Mouse (Mus musculus) kidney, adult 2 months (tissue): Measurements from ENCODE around the gene Gm28230. TPM values are rescaled to one million over a fixed set of nuclear protein-coding genes. Genes with fewer than 3 reads are reported as not detected.
A peak's percentile ranks its signal among the peaks of the same experiment; 100 is the strongest.

Experiments
- DNase-seq: peaks from one replicate; pipeline ENCODE4 v3.0.0; 2021
- H3K27ac ChIP-seq: fragments of 200-500 bp; 2 replicates; pipeline ENCODE4 v1.5.1; 2012; ENCODE audit warnings: low read depth, low read length, control low read depth, inconsistent platforms; ENCODE audit not compliant: insufficient read depth
- H3K27me3 ChIP-seq: fragments of 200-500 bp; replicated peaks from 2 replicates; pipeline ENCODE4 v1.6.1; 2012; ENCODE audit warnings: mild to moderate bottlenecking, moderate library complexity, low read length, inconsistent platforms; ENCODE audit not compliant: control insufficient read depth, insufficient read depth
- H3K36me3 ChIP-seq: fragments of 200-500 bp; 2 replicates; pipeline ENCODE4 v1.6.1; 2012; ENCODE audit warnings: mild to moderate bottlenecking, moderate library complexity, low read length, inconsistent platforms; ENCODE audit not compliant: control insufficient read depth, insufficient read depth
- H3K4me1 ChIP-seq: fragments of 200-500 bp; 2 replicates; pipeline ENCODE4 v1.6.1; 2011; ENCODE audit warnings: low read length; ENCODE audit not compliant: control insufficient read depth, insufficient read depth
- H3K4me3 ChIP-seq: fragments of 200-500 bp; 2 replicates; pipeline ENCODE4 v1.5.1; 2011; ENCODE audit warnings: mild to moderate bottlenecking, low read depth, low read length, control low read depth; ENCODE audit not compliant: insufficient read depth
- CTCF ChIP-seq: fragments of 200-500 bp; conservative IDR thresholded peaks from 2 replicates; pipeline ENCODE4 v1.5.1; 2011; ENCODE audit warnings: low read depth, mild to moderate bottlenecking, control low read depth, low read length, moderate library complexity, mixed read lengths; ENCODE audit not compliant: insufficient read depth, insufficient read length
- POLR2A ChIP-seq: fragments of 200-500 bp; IDR thresholded peaks from one replicate; pipeline ENCODE4 v1.6.1; 2011; ENCODE audit warnings: low read depth, low read length, control low read depth
- WGBS: fragments of 180-500 bp; shearing (Covaris S2); methylation state at CpG from one replicate; pipeline ENCODE4 v1.1.7; 2018; 5-methylcytosine and 5-hydroxymethylcytosine counted together
- polyA plus RNA-seq: library from polyadenylated mRNA; depleted of rRNA; stranded (reverse); fragments of >200 nt; gene quantifications from 2 replicates; pipeline ENCODE4 v1.2.3, GENCODE M21; 2012

The Gm28230 gene
- polyA plus RNA-seq, 1 experiment = 5.5 TPM

DNA sequence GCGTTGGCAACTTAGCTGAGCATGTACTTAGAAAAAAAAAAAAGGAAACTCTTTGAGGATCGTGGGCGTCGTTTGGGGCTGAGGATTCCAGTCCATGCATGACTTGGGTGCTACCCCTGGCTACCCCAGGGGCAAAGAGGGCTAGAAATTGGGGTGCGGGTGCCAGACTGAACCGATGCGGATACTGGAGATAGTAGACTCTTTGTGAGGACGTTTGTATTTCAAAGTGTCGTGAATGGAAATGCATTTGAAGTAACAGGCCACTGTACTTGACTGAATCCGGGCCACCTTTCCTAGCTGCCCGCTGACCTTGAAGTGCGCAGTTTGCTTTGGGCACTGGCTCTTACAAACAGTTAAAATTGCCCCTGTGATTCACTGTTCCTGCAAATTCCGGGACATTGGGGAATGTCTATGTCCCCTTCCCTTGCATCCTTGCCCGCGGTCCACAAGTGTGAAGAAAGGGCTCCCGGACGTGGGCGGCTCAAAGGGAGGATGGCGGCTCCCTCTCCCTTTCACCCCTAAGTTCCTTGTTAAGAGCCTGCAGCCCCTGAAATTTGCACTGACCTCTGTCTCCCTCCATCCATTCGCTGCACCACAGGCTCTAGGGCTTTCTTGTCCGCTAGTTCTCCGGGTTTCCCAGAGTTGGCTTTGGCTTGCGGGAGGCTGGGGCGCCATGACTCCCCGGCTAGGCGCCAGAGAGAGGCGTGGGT, 39.4 kb upstream of the Gm28230 start:
- peak overlapping the region; percentile 84 for H3K27ac ChIP-seq
- no peaks in the 10 kb centered on the region for H3K36me3 ChIP-seq
- no peak for TF ChIP-seq POLR2A
- no peak for TF ChIP-seq CTCF
- peaks cover 8% of the 10 kb centered on the region for H3K27me3 ChIP-seq
- peak overlapping the region; percentile 46 for H3K4me3 ChIP-seq
- DNase-seq = no peak
- 6% methylated on average over 27 of the region's 27 CpGs for WGBS
- no peaks in the 10 kb centered on the region for H3K4me1 ChIP-seq

DNA sequence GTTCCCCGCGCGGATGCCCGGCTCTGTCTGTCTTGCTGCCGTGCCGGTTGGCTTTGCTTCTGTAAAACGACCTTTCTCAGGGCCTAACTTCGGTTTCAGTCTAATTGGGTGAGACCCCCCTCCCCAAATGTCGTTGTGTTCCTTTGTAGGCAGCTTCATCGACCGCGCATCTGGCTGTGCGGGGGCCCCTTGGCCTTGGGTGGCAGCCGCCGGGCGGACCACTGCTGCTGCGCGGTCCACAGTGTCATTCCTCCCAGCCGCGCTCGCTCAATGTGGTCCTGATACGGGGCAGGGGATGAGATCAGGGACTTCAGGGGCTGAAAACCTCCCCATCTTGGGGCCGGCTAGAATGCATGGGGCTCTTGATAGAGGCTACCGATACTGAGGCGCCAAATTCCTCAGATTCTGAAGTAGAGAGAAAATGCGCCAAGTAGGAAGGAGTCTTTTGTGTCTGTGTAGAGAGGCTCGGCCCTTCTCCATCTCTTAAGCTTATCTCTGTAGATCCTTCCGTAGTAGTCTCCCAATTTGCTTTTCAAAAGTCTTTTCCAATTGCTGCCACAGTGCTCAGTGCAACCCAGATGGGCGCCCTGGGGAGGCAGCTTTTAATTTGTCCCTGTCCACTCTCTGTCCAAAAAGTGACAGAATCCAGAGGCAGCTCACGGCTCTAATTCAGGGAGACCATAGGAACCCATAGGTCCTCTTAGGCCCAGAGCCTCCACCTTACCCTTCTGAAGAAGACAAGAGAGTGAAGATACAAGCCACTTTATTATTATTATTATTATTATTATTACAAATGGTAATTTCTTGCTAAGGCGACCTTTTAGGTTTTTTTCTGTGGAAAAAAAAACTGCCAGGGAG, 38.6 kb upstream of the Gm28230 start:
- H3K4me1 ChIP-seq = no peaks in the 10 kb centered on the region
- 18% methylated on average over 31 of the region's 31 CpGs for WGBS
- H3K36me3 ChIP-seq = no peaks in the 10 kb centered on the region
- peak; percentile 38 for DNase-seq
- peak overlapping the region; percentile 46 for H3K4me3 ChIP-seq
- TF ChIP-seq CTCF = no peak
- TF ChIP-seq POLR2A = no peak
- peak overlapping the region; percentile 84 for H3K27ac ChIP-seq
- H3K27me3 ChIP-seq = peaks cover 5% of the 10 kb centered on the region

DNA sequence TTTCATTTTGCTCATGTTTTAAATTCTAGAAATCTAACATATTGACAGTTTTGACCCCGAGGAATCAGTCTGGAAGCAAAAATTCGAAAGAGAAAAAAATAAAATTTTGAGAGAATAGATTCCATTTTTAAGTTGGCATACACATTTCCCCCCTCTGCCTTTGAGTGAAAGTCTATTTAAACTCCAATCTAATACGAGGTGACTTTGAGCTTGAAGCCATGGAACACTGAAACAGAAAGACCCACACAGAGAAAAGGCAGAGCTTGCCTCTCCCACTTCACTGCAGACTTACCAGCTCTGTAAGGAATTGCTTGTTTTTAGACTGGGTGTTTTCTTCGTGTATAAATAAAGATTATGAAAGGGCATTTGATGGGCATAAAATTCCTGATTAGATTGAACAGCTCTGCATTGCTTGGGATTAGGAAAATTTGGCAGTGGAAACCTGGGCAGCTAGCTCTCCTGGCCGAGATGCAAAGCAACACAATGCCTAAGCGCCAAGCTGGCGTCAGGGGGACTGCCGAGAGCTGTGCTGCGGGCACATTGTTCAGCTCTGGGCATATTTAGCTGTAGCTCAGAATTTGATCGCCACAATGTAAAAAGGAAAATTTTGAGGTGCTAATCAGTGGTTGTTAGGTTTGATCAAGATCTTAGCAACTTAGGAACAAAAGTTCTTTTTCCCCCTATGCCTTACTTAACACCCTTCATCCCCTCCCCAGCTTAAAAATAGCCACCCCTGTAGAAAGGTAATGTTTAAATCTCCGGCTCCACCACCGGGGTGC, 37.5 kb upstream of the Gm28230 start:
- TF ChIP-seq POLR2A (no peak), CTCF (no peak)
- Histone ChIP-seq H3K27me3 (peaks cover 2% of the 10 kb centered on the region; the same call in 1 of the 2 replicates), H3K36me3 (no peaks in the 10 kb centered on the region), H3K4me1 (no peaks in the 10 kb centered on the region), H3K4me3 (peak overlapping the region; percentile 30; the same call in 1 of the 2 replicates), H3K27ac (peak overlapping the region; percentile 93)
- peak; percentile 40 for DNase-seq
- 33% methylated on average over 12 of the region's 12 CpGs for WGBS

DNA sequence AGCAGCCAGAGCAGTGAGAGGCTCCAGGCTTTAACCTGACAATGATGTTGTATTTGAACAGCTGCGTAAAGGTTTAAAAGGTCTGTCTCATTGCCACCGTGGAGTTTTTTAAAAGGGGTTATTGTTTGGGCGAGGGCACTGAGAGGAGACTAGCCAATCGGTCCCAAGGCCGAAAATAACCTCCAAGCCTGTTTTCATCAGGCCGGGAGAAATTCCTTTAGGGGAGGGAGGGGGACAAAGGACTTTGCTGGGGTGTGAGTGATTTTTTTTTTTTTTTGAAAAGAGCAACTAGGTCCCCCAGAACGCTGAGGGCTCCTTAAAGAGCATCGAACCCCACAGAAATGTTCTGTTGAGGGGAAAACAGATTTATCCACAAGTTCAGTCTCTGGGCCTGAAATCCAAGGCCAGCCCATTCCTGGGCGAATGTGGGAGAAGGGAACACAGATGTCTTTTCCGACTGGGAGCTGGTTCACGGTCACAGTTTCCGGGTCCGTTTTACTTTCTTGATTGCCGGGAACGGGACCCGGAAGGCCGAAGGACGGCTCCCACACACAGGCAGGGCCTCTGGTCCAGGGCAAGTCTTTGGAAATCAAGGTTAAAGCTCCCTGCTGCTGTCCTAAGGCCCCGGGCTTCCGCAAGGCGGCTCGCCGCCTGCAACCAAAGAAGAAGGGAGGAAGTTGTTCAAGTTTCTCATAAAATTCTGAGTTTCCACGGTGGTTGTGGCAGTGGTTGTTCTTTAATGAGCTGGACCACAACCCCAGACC, 36.8 kb upstream of the Gm28230 start:
- peak; percentile 62 for DNase-seq
- TF ChIP-seq CTCF (no peak), POLR2A (no peak)
- Histone ChIP-seq H3K27me3 (peaks cover 2% of the 10 kb centered on the region; the same call in 1 of the 2 replicates), H3K27ac (peak overlapping the region; percentile 93), H3K36me3 (no peaks in the 10 kb centered on the region), H3K4me1 (no peaks in the 10 kb centered on the region), H3K4me3 (peak overlapping the region; percentile 32)
- 22% methylated on average over 24 of the region's 24 CpGs for WGBS

DNA sequence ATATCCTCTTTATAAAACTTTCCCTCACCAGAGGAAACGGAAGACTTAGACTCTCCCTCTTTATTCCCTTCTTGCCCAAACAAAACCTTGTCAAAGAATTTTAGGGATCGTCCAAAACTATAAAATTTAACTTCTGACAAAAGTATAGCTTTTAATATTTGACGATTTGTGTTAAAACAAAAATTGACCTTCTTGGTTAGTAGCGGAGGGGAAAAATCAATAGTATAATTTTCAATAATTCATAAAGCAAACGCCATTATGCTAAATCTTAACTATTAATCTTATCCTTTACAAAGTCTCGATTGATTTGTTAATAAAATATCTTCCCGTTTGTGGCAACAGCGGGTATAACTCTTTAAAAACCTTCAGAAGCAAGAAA, 36.2 kb upstream of the Gm28230 start:
- WGBS = 36% methylated on average over 8 of the region's 8 CpGs
- TF ChIP-seq POLR2A (no peak), CTCF (no peak)
- Histone ChIP-seq H3K27me3 (peaks cover 2% of the 10 kb centered on the region; the same call in 1 of the 2 replicates), H3K4me3 (no peak overlapping the region), H3K4me1 (no peaks in the 10 kb centered on the region), H3K27ac (peak overlapping the region; percentile 93), H3K36me3 (no peaks in the 10 kb centered on the region)
- DNase-seq = no peak

DNA sequence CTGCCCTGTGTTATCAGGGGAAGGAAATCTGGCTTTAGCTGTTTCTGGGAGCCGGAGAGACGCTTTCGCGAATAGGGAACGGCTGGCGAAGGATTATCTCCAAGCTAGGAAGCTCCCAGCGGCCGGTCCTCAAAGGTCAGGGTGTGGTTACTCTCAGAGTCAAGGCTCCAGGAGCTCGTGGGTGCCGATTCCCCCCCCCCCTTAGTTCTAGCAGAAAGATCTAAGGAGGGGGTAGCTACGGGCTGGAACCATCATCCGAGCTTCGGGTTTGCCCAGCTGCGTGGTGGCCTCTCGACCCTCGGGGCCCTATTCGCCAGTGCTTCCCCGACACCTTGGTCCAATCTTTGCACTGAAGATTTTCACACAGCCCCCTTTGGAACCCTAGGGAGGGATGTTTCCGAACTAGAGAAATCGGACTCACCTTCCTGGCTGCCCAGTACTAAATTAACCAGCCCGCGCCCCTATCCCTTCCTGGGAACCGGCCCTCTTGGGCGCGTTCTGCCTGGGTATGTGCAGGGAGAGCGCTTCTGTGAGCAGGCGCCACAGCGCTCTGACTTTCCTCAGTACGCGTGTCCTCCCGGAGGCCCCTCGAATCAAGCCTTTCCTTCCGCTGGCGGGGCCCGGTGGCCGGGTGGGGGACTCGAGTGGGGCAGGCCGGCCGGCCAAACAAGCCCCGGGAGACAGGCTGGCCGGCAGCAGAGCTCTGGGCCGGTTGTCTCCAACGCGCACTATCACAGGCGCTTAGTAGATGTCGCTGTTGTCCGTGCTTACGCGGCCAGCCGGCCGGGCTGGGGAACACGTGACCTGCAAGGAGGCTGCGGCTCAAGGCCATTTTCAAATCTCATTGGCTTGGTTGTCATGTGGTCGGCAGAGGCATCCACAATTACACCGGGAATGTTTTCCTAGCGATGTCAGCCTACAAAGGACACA, 35.2 kb upstream of the Gm28230 start, which contains the start of gene Hoxd10:
Hoxd10 (plus strand) TSS at position 903 of the 930 bp plus-strand sequence.
- Histone ChIP-seq H3K4me3 (peak within 1 kb of the TSS; percentile 57), H3K27ac (peak within 1 kb of the TSS; percentile 93), H3K4me1 (no peaks in the 10 kb centered on the region), H3K36me3 (no peaks in the 10 kb centered on the region), H3K27me3 (peaks cover 2% of the 10 kb centered on the region; the same call in 1 of the 2 replicates)
- peak; percentile 95 for DNase-seq
- 5% methylated on average over 56 of the region's 56 CpGs for WGBS
- no peak; the same call in 1 of the 2 replicates for TF ChIP-seq CTCF
- TF ChIP-seq POLR2A = peak; percentile 91
